Mouse (Mus musculus) central nervous system, embryonic 11.5 days (tissue): ENCODE data around the gene Gm16513. TPM values are rescaled to one million over a fixed set of nuclear protein-coding genes. Genes with fewer than 3 reads are reported as not detected.

Experiments
- polyA plus RNA-seq: library from polyadenylated mRNA; depleted of rRNA; stranded (reverse); fragments of >200 nt; gene quantifications from 2 replicates; pipeline ENCODE4 v1.2.3, GENCODE M21; 2012; rRNA removed

The Gm16513 gene
- polyA plus RNA-seq: not detected in 2 replicates

DNA sequence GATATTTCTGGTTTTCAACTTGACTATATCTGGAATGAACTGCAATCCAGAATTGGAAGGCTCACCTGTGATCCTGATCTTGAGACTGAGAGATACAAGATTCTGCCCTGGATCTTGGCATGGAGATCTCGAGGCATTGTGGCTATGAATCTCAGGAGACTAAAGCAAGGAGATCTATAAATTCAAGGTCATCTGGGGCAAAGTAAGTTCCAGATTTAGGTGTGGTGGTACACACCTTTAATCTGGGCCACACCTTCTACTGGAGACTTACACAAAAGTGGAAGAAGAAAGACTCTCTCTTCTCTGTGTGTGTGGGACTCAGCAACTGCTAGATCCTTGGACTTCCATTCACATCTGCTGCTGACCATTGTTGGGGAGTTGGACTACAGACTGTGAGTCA lies at the start of gene Gm16513:
TSS of gene Gm16513 (plus strand) at position 301 of the 400 bp plus-strand sequence.

Other genes starting within 250 kb of the Gm16513 start
- gene Gm6367, start 194.0 kb upstream of the Gm16513 start, polyA plus RNA-seq: not detected in 2 replicates
- gene Gm7942, start 75.7 kb upstream of the Gm16513 start, polyA plus RNA-seq: not detected in 2 replicates
- gene Gm10424, start 90.1 kb downstream of the Gm16513 start, polyA plus RNA-seq: not detected in 2 replicates
- gene Gm3259, start 123.3 kb downstream of the Gm16513 start, polyA plus RNA-seq: not detected in 2 replicates